Mouse (Mus musculus) neural tube, embryonic 14.5 days (tissue): ENCODE data around the gene Olfr556. TPM values are rescaled to one million over a fixed set of nuclear protein-coding genes. Genes with fewer than 3 reads are reported as not detected.

Experiments
- ATAC-seq: fragments of 200-750 bp; cut with Nextera tagmentation; 2 replicates; pipeline ENCODE4 v1.8.0; 2017; ENCODE audit warnings: low read depth, mild to moderate bottlenecking, moderate TSS enrichment, moderate library complexity
- H3K27ac ChIP-seq: fragments of 300-500 bp; sonication (generic); 2 replicates; pipeline ENCODE4 v1.5.1; 2014; ENCODE audit warnings: low read depth, mild to moderate bottlenecking, control low read depth, low read length, moderate library complexity, mixed read lengths
- H3K27me3 ChIP-seq: fragments of 300-500 bp; sonication (generic); 2 replicates; pipeline ENCODE4 v1.6.1; 2014; ENCODE audit warnings: low read length; ENCODE audit not compliant: control insufficient read depth, insufficient read depth
- H3K36me3 ChIP-seq: fragments of 300-500 bp; sonication (generic); 2 replicates; pipeline ENCODE4 v1.6.1; 2014; ENCODE audit warnings: low read length, mixed read lengths; ENCODE audit not compliant: control insufficient read depth, insufficient read depth
- H3K4me1 ChIP-seq: fragments of 300-500 bp; sonication (generic); 2 replicates; pipeline ENCODE4 v1.6.1; 2014; ENCODE audit warnings: low read length; ENCODE audit not compliant: control insufficient read depth, insufficient read depth
- H3K4me2 ChIP-seq: fragments of 300-500 bp; sonication (generic); 2 replicates; pipeline ENCODE4 v1.6.1; 2014; ENCODE audit warnings: mild to moderate bottlenecking, low read depth, low read length, control low read depth
- H3K4me3 ChIP-seq: fragments of 300-500 bp; sonication (generic); 2 replicates; pipeline ENCODE4 v1.5.1; 2014; ENCODE audit warnings: low read depth, low read length, control low read depth, mixed read lengths
- H3K9ac ChIP-seq: fragments of 300-500 bp; sonication (generic); replicated peaks from 2 replicates; pipeline ENCODE4 v1.6.1; 2014; ENCODE audit warnings: low read depth, mild to moderate bottlenecking, control low read depth, low read length, mixed read lengths
- H3K9me3 ChIP-seq: fragments of 300-500 bp; sonication (generic); 2 replicates; pipeline ENCODE4 v1.6.1; 2016; ENCODE audit warnings: low read length; ENCODE audit not compliant: control insufficient read depth
- WGBS: fragments of 180-500 bp; shearing (Covaris S2); extraction: QIAGEN DNeasy Blood & Tissue Kit; methylation state at CpG from one replicate; pipeline ENCODE4 v1.1.7; 2014; 5-methylcytosine and 5-hydroxymethylcytosine counted together
- polyA plus RNA-seq: library from polyadenylated mRNA; unstranded; fragments of >200 nt; fragmentation: Nextera tagmentation; extraction: Ambion mirVana; gene quantifications from 2 replicates; pipeline ENCODE4 v1.2.1, GENCODE M21; 2014

Olfr556 gene
- polyA plus RNA-seq, 1 experiment from 2014 or later: not detected

DNA sequence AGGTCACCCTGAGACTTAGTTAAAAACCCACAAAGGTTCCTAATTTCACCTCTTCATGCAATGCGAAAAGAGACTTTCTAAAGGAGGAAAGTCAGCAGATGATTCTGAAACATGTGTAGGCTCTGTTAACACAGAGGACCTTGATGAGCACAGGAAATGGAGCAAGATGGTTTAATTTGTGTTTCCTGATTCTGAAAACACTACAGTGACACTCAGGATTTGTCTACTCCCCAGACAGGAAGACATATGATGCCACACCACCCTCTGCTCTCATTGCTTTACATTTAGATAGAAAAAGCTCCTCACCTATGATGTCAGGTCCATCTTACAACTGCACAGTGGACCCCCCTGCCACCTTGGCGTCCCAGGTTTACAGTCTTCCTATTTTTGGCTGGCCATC lies 11.5 kb downstream of the Olfr556 start:
- 89% methylated on average over 2 of the region's 2 CpGs for WGBS

DNA sequence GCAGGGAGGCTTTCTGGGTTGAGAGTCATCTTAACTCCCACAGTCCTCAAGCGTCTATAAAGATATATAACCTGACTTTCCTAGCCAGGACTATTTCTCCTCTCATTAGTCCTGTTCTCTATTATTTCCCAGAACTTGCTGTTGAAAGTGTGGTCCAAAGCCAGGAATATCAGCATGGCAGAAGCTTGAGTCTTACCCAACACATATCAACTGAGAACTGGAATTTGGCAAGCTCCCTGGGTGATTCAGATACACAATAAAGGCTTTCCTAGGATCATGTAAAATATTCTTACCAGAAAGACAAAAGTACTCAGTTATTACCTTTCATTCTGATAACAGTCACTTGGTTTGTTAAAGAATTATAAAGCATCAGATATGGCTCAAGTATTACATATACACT lies 17.2 kb downstream of the Olfr556 start:
- ATAC-seq: no peak
- no peaks in the 10 kb centered on the region for H3K4me1 ChIP-seq
- no peaks in the 10 kb centered on the region for H3K27me3 ChIP-seq
- 97% methylated on average over 1 of the region's 1 CpGs for WGBS
- no peak overlapping the region for H3K27ac ChIP-seq
- H3K9ac ChIP-seq: no peak overlapping the region
- no peaks in the 10 kb centered on the region for H3K36me3 ChIP-seq
- no peaks in the 10 kb centered on the region for H3K9me3 ChIP-seq
- H3K4me3 ChIP-seq: no peak overlapping the region
- no peak overlapping the region for H3K4me2 ChIP-seq

More for the DNA sequence above, 11.5 kb downstream of the Olfr556 start:
- Histone ChIP-seq H3K9ac (no peak overlapping the region), H3K4me3 (no peak overlapping the region), H3K27me3 (no peaks in the 10 kb centered on the region), H3K4me2 (no peak overlapping the region), H3K27ac (no peak overlapping the region), H3K9me3 (no peaks in the 10 kb centered on the region), H3K36me3 (no peaks in the 10 kb centered on the region), H3K4me1 (no peaks in the 10 kb centered on the region)
- no peak for ATAC-seq

DNA sequence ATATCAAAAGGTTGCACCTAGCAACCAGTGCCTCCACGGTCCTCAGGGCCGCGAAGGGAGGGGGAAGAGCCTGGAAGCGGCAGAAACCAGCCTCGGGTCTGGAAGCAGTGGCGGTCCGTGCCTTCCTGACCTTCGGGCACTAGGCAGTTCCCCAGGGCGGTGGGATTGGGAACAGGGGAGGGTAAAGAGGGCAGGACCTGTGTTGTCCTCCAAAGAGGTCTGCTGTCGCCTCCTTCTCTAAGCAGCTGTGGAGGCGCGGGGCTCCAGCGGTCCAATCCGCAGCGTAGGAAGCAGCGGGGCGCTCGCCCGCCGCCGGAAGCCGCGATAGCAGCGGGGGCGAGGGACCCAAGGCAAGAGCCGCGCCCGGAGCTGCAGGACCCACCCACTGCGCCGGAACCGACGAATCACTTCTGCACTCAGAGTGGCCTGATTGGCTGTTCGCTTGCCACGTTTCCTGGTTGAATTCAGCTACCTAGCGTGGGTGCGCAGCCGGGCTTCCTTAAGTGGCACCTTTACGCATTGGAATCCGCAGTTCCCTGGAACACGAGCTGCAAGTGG lies 22.3 kb downstream of the Olfr556 start, which contains the start of gene Trim68:
Gene Trim68, minus strand, starts transcription at position 384 of the 558 bp plus-strand sequence.
- Histone ChIP-seq H3K36me3 (no peaks in the 10 kb centered on the region), H3K4me2 (peak within 1 kb of the TSS; percentile 67), H3K27me3 (no peaks in the 10 kb centered on the region), H3K4me1 (no peaks in the 10 kb centered on the region), H3K9me3 (no peaks in the 10 kb centered on the region), H3K4me3 (peak within 1 kb of the TSS; percentile 58), H3K9ac (peak within 1 kb of the TSS; percentile 74), H3K27ac (peak within 1 kb of the TSS; percentile 66)
- WGBS: under 1% methylated on average over 34 of the region's 40 CpGs
- ATAC-seq: peak; percentile 100

DNA sequence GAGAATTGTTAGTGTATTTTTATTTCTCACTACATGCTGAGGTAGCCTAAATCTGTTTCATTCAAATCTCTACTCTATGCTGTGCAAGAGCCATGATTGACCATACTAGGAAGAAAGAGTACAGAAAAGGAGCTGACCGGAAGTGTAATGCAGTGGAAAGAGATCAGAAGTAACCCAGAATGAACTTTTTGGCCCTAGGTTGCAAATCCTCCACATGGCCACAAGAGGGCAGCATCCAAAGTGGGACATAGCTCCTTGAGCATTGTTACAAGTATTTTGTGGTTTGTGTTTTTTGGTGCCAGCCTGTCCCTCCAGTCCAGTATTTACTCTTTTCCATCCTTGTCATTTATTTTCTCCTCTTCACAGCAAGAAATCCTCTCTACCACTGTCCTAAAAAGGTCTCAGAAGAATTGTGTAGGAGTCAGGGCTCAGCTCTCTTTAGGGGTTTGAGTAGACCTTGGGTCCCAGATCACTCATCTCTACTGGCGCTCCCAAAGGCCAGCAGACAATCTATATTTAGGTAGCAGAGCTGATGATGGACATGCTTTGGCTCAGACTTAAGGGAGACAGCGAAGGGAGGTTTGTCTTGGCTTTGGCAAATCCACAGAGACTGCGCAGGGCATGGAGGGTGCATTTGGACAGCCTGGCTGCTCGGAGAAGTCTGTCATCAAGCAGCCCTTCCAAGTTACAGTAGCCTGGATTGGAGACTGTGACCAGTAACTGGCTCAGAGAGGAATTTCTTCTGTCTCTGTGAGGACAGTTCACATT lies 30.8 kb downstream of the Olfr556 start, which contains the start of gene Olfr557:
Gene Olfr557, plus strand, starts transcription at position 553 of the 768 bp plus-strand sequence.
- Histone ChIP-seq H3K4me1 (no peaks in the 10 kb centered on the region), H3K4me2 (no peak within 1 kb of the TSS), H3K4me3 (no peak within 1 kb of the TSS), H3K9me3 (no peaks in the 10 kb centered on the region), H3K9ac (no peak within 1 kb of the TSS), H3K27me3 (no peaks in the 10 kb centered on the region), H3K27ac (no peak within 1 kb of the TSS), H3K36me3 (no peaks in the 10 kb centered on the region)
- no peak; the same call in 1 of the 2 replicates for ATAC-seq
- WGBS: 82% methylated on average over 5 of the region's 5 CpGs

DNA sequence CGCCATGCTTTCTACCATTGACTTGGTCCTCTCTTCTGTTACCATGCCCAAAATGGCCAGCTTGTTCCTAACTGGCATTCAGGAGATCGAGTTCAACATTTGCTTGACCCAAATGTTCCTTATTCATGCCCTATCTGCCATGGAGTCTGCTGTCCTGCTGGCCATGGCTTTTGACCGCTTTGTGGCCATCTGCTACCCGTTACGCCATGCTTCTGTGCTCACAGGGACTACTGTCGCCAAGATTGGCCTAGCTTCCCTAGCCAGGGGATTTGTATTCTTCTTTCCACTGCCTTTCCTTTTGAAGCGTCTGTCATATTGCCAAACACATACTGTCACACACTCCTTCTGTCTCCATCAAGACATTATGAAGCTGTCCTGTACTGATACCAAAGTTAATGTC lies 33.8 kb downstream of the Olfr556 start:
- Histone ChIP-seq H3K27me3 (no peaks in the 10 kb centered on the region), H3K36me3 (no peaks in the 10 kb centered on the region), H3K9me3 (no peaks in the 10 kb centered on the region), H3K27ac (no peak overlapping the region), H3K4me3 (no peak overlapping the region), H3K4me1 (no peaks in the 10 kb centered on the region), H3K9ac (no peak overlapping the region), H3K4me2 (no peak overlapping the region)
- WGBS: 91% methylated on average over 7 of the region's 7 CpGs
- no peak for ATAC-seq

DNA sequence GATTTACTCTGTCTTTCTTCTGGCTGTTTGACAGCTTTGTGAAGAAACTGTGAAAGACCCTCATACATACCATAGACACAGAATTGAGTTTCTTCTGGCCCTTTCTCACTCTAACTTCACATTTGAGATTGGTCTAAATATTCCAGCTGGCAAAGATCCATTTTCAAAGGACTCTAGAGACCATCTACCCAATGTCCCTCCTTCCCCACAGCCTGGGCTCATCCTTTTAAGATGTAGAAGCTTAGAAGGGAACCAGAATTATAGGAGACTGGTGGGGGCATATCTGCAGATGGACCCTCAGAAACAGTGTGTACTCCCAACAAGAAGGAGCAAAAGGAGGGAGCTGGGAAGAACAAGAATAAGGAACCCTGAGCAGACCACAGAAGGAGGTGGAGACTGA lies 37.2 kb downstream of the Olfr556 start, which contains the start of gene Olfr558:
Gene Olfr558, plus strand, starts transcription at position 301 of the 400 bp plus-strand sequence.
- Histone ChIP-seq H3K4me2 (no peak within 1 kb of the TSS), H3K4me3 (no peak within 1 kb of the TSS), H3K27ac (no peak within 1 kb of the TSS), H3K9me3 (no peaks in the 10 kb centered on the region), H3K27me3 (no peaks in the 10 kb centered on the region), H3K9ac (no peak within 1 kb of the TSS), H3K4me1 (no peaks in the 10 kb centered on the region), H3K36me3 (no peaks in the 10 kb centered on the region)
- ATAC-seq: no peak

DNA sequence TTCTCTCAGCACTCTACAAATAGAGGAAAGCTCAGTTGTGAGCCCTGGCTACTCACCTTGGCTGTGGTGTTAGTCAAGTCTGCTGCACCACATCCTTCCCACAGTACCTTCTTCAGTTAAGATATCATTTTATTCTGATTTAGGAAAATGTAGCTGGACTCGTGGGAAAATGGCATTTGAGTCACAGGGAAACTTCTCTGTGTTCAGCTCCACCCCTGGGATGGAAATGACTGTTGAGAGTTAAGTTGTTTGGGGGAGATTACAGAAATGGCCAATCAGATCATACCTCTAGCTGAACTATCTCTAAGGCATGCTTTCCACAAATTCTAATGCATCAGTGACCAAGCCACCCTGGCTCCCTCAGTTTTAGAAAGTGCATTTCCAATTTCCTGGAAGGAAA lies 54.3 kb downstream of the Olfr556 start, which contains the start of gene Olfr33:
Gene Olfr33, minus strand, starts transcription at position 101 of the 400 bp plus-strand sequence.
- Histone ChIP-seq H3K4me2 (no peak within 1 kb of the TSS), H3K4me1 (no peaks in the 10 kb centered on the region), H3K4me3 (no peak within 1 kb of the TSS), H3K27ac (no peak within 1 kb of the TSS), H3K9ac (no peak within 1 kb of the TSS), H3K9me3 (no peaks in the 10 kb centered on the region), H3K27me3 (no peaks in the 10 kb centered on the region), H3K36me3 (no peaks in the 10 kb centered on the region)
- WGBS: 43% methylated on average over 1 of the region's 1 CpGs
- no peak for ATAC-seq
